15 mouse cellular contexts compared by ENCODE assay signal in the genomic region with DNA sequence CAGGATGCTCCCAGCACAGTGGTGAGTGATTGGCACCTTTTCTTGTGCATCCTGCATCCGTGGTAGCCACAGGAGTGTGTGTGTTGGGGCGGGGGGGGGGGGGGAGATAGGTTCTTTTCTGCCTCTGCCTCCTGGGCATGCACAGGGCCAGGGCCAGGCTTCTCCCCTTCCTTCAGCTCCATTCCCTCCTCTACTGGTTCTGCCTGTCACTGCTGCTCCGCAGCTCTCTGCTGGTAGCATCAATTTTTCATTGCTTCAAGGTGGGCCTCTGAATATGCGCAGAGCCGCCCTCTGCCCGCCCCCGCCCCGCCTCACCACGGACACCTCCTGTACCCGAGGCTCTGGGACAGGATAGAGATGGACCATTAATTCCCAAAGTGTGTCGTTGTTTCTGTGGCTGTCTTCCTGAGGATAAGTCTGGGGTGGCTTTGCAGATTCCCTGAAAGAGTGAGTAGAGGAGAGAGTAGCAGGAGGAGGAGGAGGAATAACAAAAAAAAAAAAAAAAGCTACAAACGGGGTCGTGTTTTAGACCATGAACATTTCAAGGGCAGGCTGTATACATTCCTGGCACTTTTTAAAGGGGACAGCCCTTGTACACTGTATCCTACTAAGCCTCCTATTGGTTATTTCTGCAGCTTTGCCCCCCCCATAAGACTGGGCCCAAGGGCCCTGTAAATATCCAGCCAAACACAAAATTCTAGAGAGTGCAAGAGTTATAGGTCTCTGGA. TPM values are rescaled to one million over a fixed set of nuclear protein-coding genes. Genes with fewer than 3 reads are reported as not detected.
DNase-seq lines count a peak whose midpoint lies in the region; ATAC-seq lines count a peak whose summit lies in the region.
"Had no signal": no experiment of that assay in that cellular context is flagged by ENCODE, and none has a peak within 500 bp of the region (broad histone marks: within the 10 kb centered on the region; RNA-seq: fewer than 3 reads in every experiment).

No protein-coding gene starts in this region.

- H3K4me1 ChIP-seq in hindbrain, embryonic 13.5 days (replicated peaks) = peaks cover 4% of the 10 kb centered on the region
- H3K4me1 ChIP-seq in hindbrain, embryonic 12.5 days = no peaks in the 10 kb centered on the region
- peaks cover 2% of the 10 kb centered on the region; the same call in 1 of the 2 replicates for H3K4me1 ChIP-seq in midbrain, embryonic 15.5 days
- H3K4me1 ChIP-seq in midbrain, embryonic 10.5 days = no peaks in the 10 kb centered on the region
- 0 out of 2 replicates have a peak, but pooled peaks cover 7% of the 10 kb centered on the region for H3K4me1 ChIP-seq in limb, embryonic 11.5 days (ENCODE audit: control insufficient read depth, insufficient read depth, low read length)
- H3K4me1 ChIP-seq: embryonic facial prominence, embryonic 12.5 days had no signal

- H3K9me3 ChIP-seq in hindbrain, embryonic 13.5 days = no peaks in the 10 kb centered on the region
- H3K9me3 ChIP-seq in hindbrain, embryonic 12.5 days (replicated peaks) = no peaks in the 10 kb centered on the region
- H3K9me3 ChIP-seq in midbrain, embryonic 15.5 days = no peaks in the 10 kb centered on the region
- H3K9me3 ChIP-seq in midbrain, embryonic 10.5 days (replicated peaks) = no peaks in the 10 kb centered on the region
- no peaks in the 10 kb centered on the region for H3K9me3 ChIP-seq in limb, embryonic 11.5 days (ENCODE audit: control insufficient read depth, low read length)
- H3K9me3 ChIP-seq: embryonic facial prominence, embryonic 12.5 days had no signal

- intact Hi-C loops in gastrocnemius, postnatal 36 days (cut with DNase I) = no loop called here

- no peak overlapping the region for H3K9ac ChIP-seq in hindbrain, embryonic 13.5 days
- H3K9ac ChIP-seq in hindbrain, embryonic 12.5 days = no peak overlapping the region
- H3K9ac ChIP-seq in midbrain, embryonic 15.5 days = no peak overlapping the region
- no peak overlapping the region for H3K9ac ChIP-seq in limb, embryonic 11.5 days (ENCODE audit: low read length)
- H3K9ac ChIP-seq: embryonic facial prominence, embryonic 12.5 days; liver, postnatal 0 days had no signal

- no peak for DNase-seq in midbrain, embryonic 10.5 days (ENCODE audit: low spot score)
- DNase-seq in limb, embryonic 11.5 days (ENCODE audit: low spot score) = no peak
- no peak for DNase-seq in gastrocnemius, postnatal 36 days
- DNase-seq in embryo, embryonic 9.5 days (ENCODE audit: extremely low spot score) = no peak
- DNase-seq: adrenal gland, postnatal 36 days; cerebellum, adult 2 months; kidney, adult 2 months; liver; liver, postnatal 0 days had no signal

- no peak overlapping the region for H3K4me3 ChIP-seq in hindbrain, embryonic 13.5 days
- H3K4me3 ChIP-seq in hindbrain, embryonic 12.5 days = no peak overlapping the region
- H3K4me3 ChIP-seq in midbrain, embryonic 15.5 days = no peak overlapping the region
- H3K4me3 ChIP-seq in midbrain, embryonic 10.5 days = no peak overlapping the region
- no peak overlapping the region for H3K4me3 ChIP-seq in limb, embryonic 11.5 days (ENCODE audit: low read depth, low read length)
- H3K4me3 ChIP-seq: embryonic facial prominence, embryonic 12.5 days; left cerebral cortex, adult 2 months; myocyte had no signal

- peak; percentile 64 for ATAC-seq in hindbrain, embryonic 13.5 days (ENCODE audit: low FRiP score)
- ATAC-seq in hindbrain, embryonic 12.5 days (ENCODE audit: low FRiP score) = no peak
- peak; percentile 66 for ATAC-seq in midbrain, embryonic 15.5 days (replicated peaks)
- ATAC-seq in limb, embryonic 11.5 days (ENCODE audit: insufficient number of reproducible peaks, low FRiP score, low TSS enrichment, low read depth) = peak; percentile 73; the same call in 1 of the 2 replicates
- ATAC-seq: liver, postnatal 0 days had no signal

- no peak overlapping the region for H3K4me2 ChIP-seq in hindbrain, embryonic 13.5 days
- no peak overlapping the region for H3K4me2 ChIP-seq in hindbrain, embryonic 12.5 days (replicated peaks)
- no peak overlapping the region for H3K4me2 ChIP-seq in midbrain, embryonic 15.5 days
- no peak overlapping the region for H3K4me2 ChIP-seq in limb, embryonic 11.5 days (ENCODE audit: low read depth, severe bottlenecking)
- H3K4me2 ChIP-seq: embryonic facial prominence, embryonic 12.5 days had no signal

- H3K36me3 ChIP-seq in hindbrain, embryonic 13.5 days = no peaks in the 10 kb centered on the region
- no peaks in the 10 kb centered on the region for H3K36me3 ChIP-seq in hindbrain, embryonic 12.5 days
- H3K36me3 ChIP-seq in midbrain, embryonic 15.5 days (replicated peaks) = no peaks in the 10 kb centered on the region
- H3K36me3 ChIP-seq in midbrain, embryonic 10.5 days = no peaks in the 10 kb centered on the region
- no peaks in the 10 kb centered on the region for H3K36me3 ChIP-seq in limb, embryonic 11.5 days (ENCODE audit: control insufficient read depth, insufficient read depth, low read length)
- H3K36me3 ChIP-seq: embryonic facial prominence, embryonic 12.5 days had no signal

- H3K27me3 ChIP-seq in hindbrain, embryonic 13.5 days = no peaks in the 10 kb centered on the region; the same call in 1 of the 2 replicates
- no peaks in the 10 kb centered on the region for H3K27me3 ChIP-seq in hindbrain, embryonic 12.5 days
- no peaks in the 10 kb centered on the region for H3K27me3 ChIP-seq in midbrain, embryonic 15.5 days (replicated peaks)
- no peaks in the 10 kb centered on the region for H3K27me3 ChIP-seq in midbrain, embryonic 10.5 days (ENCODE audit: low read depth, poor library complexity, severe bottlenecking)
- H3K27me3 ChIP-seq in limb, embryonic 11.5 days (ENCODE audit: control insufficient read depth, insufficient read depth, low read length) = no peaks in the 10 kb centered on the region
- H3K27me3 ChIP-seq: embryonic facial prominence, embryonic 12.5 days had no signal

- 51% methylated on average over 13 of the region's 13 CpGs for WGBS in hindbrain, embryonic 13.5 days
- 51% methylated on average over 13 of the region's 13 CpGs for whole genome bisulfite sequencing in hindbrain, embryonic 12.5 days
- WGBS in midbrain, embryonic 15.5 days = 52% methylated on average over 13 of the region's 13 CpGs
- 48% methylated on average over 12 of the region's 13 CpGs for WGBS in midbrain, embryonic 10.5 days
- WGBS in limb, embryonic 11.5 days = 33% methylated on average over 13 of the region's 13 CpGs

- H3K27ac ChIP-seq in hindbrain, embryonic 13.5 days = no peak overlapping the region
- H3K27ac ChIP-seq in hindbrain, embryonic 12.5 days = no peak overlapping the region
- no peak overlapping the region for H3K27ac ChIP-seq in midbrain, embryonic 15.5 days
- H3K27ac ChIP-seq in midbrain, embryonic 10.5 days (replicated peaks) = no peak overlapping the region
- H3K27ac ChIP-seq in limb, embryonic 11.5 days (replicated peaks; ENCODE audit: low read depth, low read length) = no peak overlapping the region
- H3K27ac ChIP-seq: embryonic facial prominence, embryonic 12.5 days; left cerebral cortex, adult 2 months had no signal

RNA-seq across cellular contexts. Expression of gene Sub1, which starts 21.1 kb away (rescaled TPM):
- 618 and 623 TPM in 2 replicates for polyA plus RNA-seq in hindbrain, embryonic 13.5 days (2015; fragmentation: Nextera tagmentation; extraction: Ambion mirVana)
- polyA plus RNA-seq in hindbrain, embryonic 12.5 days (2016; fragmentation: Nextera tagmentation; extraction: Ambion mirVana) = 659 and 677 TPM in 2 replicates
- 469 and 476 TPM in 2 replicates for polyA plus RNA-seq in midbrain, embryonic 15.5 days (2015; fragmentation: Nextera tagmentation; extraction: Ambion mirVana)
- polyA plus RNA-seq in midbrain, embryonic 10.5 days (2016; fragmentation: Nextera tagmentation; extraction: Ambion mirVana) = 721 and 804 TPM in 2 replicates
- 1,109 and 1,116 TPM in 2 replicates for polyA plus RNA-seq in limb, embryonic 11.5 days (2014; fragmentation: Nextera tagmentation; extraction: Ambion mirVana)
- 10 to 100 TPM; 74.9 to 81.2 TPM for total RNA-seq in gastrocnemius, postnatal 36 days (2021)
